Mouse (Mus musculus) bone marrow macrophage, adult 2 months (primary cell): ENCODE results near the gene Mical3. TPM values are rescaled to one million over a fixed set of nuclear protein-coding genes. Genes with fewer than 3 reads are reported as not detected.

Source experiments
- H3K27ac ChIP-seq: 2 replicates; pipeline ENCODE4 v1.5.1; 2012; ENCODE audit warnings: low read depth, low read length; ENCODE audit not compliant: insufficient read depth
- H3K4me1 ChIP-seq: 2 replicates; pipeline ENCODE4 v1.6.1; 2012; ENCODE audit warnings: low read length; ENCODE audit not compliant: control insufficient read depth, insufficient read depth
- H3K4me3 ChIP-seq: 2 replicates; pipeline ENCODE4 v1.5.1; 2012; ENCODE audit warnings: mild to moderate bottlenecking, low read length, moderate library complexity; ENCODE audit not compliant: insufficient read depth
- CTCF ChIP-seq: IDR thresholded peaks from 2 replicates; pipeline ENCODE4 v1.5.1; 2012; ENCODE audit warnings: low read depth, mild to moderate bottlenecking, low read length, moderate library complexity
- POLR2A ChIP-seq: IDR thresholded peaks from 2 replicates; pipeline ENCODE4 v1.6.1; 2012; ENCODE audit warnings: mild to moderate bottlenecking, low read depth, low read length, borderline replicate concordance
- polyA plus RNA-seq: library from polyadenylated mRNA; stranded (reverse); fragments of >200 nt; gene quantifications from 2 replicates; pipeline ENCODE4 v1.2.4, GENCODE M21; 2012; ENCODE audit not compliant: missing spikeins, insufficient read depth, insufficient read length

Mical3 gene
- polyA plus RNA-seq, 1 experiment, result 4.1 TPM

DNA sequence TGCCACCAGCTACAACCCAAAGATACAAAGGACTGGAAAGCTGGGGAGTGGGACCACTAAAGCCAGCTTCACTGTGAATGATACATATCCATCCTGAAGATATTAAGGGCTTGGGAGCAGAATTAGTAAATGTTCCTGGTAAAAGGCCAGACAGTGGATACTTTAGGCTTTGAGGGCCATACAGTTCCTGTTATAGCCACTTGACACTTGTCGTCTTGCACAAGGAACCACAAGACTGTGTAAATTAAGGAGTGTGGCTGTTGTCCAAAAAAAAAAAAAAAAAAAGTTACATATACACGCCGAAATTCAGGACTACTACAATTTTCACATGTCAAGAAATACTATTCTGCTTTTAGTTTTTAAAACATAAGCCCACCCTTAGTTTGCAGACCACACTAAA, 17.6 kb upstream of the Mical3 start:
- no peak overlapping the region for H3K27ac ChIP-seq
- H3K4me3 ChIP-seq, result no peak overlapping the region
- H3K4me1 ChIP-seq, result peaks cover 9% of the 10 kb centered on the region
- TF ChIP-seq CTCF (no peak), POLR2A (no peak)

DNA sequence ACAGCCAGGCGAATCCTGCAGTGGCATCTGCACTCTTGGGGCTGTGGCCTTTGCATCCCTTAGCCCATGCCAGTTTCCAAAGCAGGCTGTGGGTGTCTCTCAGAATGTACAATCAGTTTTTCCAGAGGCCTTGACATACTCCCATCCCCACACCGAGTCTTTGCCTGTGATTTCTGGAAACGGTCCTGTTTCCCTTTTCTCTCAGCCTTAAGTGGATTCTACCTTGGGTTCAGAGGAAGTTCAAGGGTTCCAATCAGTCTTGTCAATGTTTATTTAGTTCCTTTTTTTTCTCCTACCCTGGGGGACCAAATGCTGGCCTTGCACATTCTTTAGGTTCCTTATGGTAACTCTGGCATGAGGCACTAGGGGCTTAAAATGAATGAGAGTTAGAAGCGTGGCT, 16.0 kb upstream of the Mical3 start:
- H3K4me3 ChIP-seq, result no peak overlapping the region
- peaks cover 9% of the 10 kb centered on the region for H3K4me1 ChIP-seq
- H3K27ac ChIP-seq, result no peak overlapping the region
- no peak for TF ChIP-seq CTCF
- no peak for TF ChIP-seq POLR2A

DNA sequence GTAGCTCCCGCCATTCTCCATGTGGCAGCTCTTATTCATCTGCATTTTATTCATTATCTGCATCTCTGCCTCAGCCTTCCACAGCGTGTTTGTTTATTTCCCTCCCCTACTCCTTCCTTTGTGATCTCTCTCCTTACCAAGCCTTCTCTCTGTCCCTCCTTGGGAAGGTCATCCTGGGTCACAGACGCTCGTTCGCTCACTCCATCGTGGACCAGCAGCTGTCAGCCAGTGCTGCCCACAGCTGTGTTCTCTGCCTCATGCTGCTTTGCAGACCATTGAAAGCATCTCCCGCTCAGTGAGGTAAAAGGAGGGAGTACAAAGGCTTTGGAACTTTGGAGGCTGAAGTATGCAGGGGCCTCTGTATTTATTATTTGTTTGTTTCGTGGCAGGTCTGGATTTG, 15.1 kb upstream of the Mical3 start:
- H3K27ac ChIP-seq, result no peak overlapping the region
- peaks cover 9% of the 10 kb centered on the region for H3K4me1 ChIP-seq
- H3K4me3 ChIP-seq, result no peak overlapping the region
- TF ChIP-seq POLR2A (no peak), CTCF (no peak)

DNA sequence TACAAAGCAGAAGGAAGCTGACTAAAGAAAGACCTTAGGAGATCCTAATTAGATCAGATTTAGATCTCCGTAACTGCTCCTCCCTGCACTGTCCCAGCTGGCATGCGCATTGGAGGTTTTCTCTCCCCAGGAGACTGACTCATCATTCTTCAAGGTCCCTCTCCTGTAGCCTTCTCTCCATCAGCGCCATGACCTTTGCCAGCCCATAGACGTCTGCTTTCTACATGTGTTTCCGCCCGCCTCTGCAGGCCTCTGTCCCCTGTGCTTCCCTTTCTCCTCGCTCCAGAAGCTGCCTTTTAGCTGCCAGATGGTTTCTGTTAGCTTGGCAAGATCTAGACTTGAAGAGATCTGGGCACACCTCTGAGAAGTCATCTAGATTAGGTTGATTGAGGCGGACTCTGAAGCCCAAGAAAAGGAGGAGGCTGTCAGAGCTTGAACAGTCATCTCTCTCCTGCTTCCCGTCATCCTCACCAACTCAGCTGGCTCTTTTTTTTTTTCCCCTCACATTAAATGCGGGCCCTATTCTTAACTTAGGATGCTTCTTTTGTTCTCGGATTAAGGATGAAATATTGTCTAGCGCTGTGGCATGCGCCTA, 14.3 kb upstream of the Mical3 start:
- no peak overlapping the region for H3K4me3 ChIP-seq
- no peak overlapping the region for H3K27ac ChIP-seq
- peaks cover 9% of the 10 kb centered on the region for H3K4me1 ChIP-seq
- TF ChIP-seq CTCF, result no peak
- TF ChIP-seq POLR2A, result no peak

DNA sequence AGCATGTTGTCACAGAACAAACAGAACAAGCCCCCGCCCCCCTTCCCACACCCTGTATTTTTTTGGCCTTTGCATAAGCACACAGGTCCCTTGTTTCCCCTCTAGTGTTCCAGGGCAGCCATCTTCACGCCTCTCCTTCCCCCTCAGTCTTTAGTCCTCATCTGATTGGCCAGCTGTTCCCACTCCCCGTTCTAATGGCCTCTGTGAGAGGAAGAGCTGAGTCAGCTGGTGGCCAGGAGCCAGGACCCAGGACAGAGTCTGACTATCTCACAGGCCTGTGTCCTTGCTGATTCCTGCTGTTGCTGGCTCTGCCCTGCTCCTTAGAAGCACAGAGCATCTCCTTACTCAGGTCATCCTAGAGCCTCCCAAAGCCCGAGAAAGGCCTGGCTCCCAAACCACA, 13.3 kb upstream of the Mical3 start:
- H3K4me3 ChIP-seq, result no peak overlapping the region
- TF ChIP-seq CTCF (no peak), POLR2A (no peak)
- peaks cover 9% of the 10 kb centered on the region for H3K4me1 ChIP-seq
- H3K27ac ChIP-seq, result no peak overlapping the region

DNA sequence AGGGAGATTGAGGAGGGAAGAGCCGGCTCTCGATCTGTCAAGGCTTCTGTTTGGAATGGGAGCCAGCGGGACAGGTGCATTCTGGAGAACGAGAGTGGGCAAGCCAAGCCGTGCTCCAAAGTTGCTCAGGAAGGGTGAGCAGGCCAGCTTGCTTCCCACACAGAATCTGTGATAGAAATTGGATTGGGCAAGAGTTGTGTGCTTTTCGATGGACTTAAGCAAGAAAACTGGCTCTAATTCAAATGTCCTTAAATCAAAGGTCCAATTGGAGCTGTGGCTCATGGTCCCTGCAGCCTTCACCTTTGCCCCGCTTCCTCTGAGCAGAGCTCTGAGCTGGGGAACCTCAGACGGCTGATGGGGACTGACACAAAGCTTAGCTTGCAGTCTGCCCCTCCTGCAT, 12.6 kb upstream of the Mical3 start:
- no peak overlapping the region for H3K27ac ChIP-seq

DNA sequence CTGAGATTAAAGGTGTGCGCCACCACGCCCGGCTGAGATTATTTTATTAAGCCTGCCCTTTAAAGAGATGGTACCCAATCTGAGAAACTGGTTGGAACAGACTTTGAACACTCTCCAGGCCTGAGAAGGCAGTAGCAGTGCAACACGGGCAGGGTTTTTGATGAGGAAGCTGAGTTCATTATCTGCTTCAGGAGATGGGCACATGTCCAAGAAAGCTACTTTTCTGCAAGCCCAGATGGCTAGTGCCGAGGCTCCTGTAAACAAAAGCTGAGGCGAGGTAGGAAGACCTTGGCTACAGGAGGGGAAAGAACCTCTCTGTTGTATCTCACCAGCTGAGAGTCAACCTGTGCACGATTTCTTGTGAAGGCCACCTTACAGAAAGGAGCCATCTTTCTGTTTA, 11.5 kb upstream of the Mical3 start:
- Histone ChIP-seq H3K27ac (no peak overlapping the region), H3K4me1 (peaks cover 7% of the 10 kb centered on the region), H3K4me3 (no peak overlapping the region)
- TF ChIP-seq CTCF (no peak), POLR2A (no peak)

More for the DNA sequence above, 12.6 kb upstream of the Mical3 start:
- no peak overlapping the region for H3K4me3 ChIP-seq
- no peak for TF ChIP-seq POLR2A
- no peak for TF ChIP-seq CTCF
- H3K4me1 ChIP-seq, result peaks cover 9% of the 10 kb centered on the region

DNA sequence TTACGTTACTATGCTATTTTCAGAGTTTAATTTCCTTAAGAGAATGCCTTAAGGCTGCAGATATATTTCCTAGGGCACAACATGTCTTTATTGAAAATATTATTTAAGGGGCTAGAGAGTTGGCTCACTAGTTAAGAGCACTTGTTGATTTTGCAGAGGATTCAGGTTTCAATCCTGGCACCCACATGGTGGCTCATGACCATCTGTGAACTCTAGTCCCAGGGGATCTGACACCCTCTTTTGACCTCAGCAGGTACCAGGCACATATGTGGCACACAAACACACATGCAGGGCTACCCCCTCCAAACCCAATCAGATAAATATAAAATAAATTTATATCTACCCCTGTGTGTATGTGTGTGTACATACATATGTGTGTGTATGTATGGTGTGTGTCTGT, 8.5 kb upstream of the Mical3 start:
- Histone ChIP-seq H3K4me3 (no peak overlapping the region), H3K27ac (no peak overlapping the region), H3K4me1 (0 out of 2 replicates have a peak, but pooled peaks cover 5% of the 10 kb centered on the region)
- TF ChIP-seq CTCF (no peak), POLR2A (no peak)

DNA sequence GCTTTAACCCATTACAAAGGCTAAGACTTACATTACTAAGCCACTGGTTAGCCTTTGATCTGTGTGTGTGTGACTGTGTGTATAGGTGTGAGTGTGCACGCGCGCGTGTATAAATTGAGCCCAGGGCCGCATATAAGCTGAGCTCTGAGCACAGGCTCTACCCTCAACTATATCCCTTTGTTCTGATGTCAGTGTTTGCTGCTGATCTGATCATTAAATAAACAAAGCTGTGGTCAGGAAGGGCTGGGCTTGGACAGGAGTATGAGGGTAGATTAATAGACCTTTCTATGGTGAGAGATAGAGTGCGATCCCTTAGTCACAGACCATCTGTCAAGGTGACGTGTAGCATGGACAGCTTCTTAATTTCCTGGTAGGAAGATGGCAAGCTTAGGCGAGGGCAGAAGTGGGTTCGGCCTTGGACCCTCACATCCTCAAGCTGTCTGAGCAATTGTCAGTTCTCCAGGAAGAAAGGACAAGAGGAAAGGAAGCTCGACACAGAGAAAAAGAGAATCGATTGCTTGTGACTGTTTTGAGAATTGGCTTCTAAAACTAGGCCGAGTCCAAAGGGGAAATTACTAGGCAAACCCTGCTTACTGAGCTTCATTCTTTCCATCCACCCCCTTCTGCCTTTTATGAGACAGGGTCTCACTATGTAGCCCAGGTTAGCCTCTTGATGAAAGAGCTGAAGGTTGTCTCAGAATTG, 7.7 kb upstream of the Mical3 start:
- 0 out of 2 replicates have a peak, but pooled peaks cover 2% of the 10 kb centered on the region for H3K4me1 ChIP-seq
- H3K27ac ChIP-seq, result no peak overlapping the region
- TF ChIP-seq CTCF (no peak), POLR2A (no peak)
- H3K4me3 ChIP-seq, result no peak overlapping the region

DNA sequence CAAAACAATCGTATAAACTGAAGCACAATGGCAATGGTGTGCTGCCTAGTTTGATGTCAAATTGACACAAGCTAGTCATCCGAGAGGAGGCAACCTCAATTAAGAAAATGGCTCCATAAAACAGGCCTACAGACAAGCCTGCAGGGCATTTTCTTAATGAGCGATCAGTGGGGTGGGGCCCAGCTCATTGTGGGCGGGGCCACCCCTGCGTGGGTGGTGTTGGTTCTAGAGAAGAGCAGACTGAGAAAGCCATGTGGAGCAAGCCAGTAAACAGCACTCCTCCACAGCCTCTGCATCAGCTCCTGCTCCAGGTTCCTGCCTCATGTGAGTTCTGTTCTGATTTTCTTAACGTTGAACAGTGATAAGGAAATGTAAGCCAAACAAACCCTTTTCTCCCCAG, 6.4 kb upstream of the Mical3 start:
- no peak overlapping the region for H3K4me3 ChIP-seq
- H3K4me1 ChIP-seq, result 0 out of 2 replicates have a peak, but pooled peaks cover 2% of the 10 kb centered on the region
- no peak overlapping the region for H3K27ac ChIP-seq
- TF ChIP-seq POLR2A (no peak), CTCF (no peak)

DNA sequence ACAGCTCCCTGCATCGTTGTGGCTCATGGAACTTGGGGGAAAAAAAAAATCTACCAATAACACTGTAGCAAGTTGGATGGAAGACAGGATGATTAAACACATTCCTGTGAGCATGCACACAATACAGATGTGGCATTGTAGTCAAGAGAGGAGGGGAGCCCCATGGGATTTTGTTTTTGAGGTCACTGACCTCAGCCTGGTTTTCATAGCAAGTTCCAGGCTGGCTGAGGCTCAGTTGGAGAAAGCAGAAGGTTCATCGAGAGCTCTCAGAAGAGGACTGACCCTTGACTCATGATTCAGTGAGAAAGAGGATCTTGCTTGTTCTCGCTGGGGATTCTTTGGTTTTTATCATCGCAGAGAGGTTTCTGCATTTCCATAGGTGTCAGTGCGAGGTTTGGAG, 4.1 kb upstream of the Mical3 start:
- Histone ChIP-seq H3K27ac (no peak overlapping the region), H3K4me3 (no peak overlapping the region), H3K4me1 (0 out of 2 replicates have a peak, but pooled peaks cover 2% of the 10 kb centered on the region)
- TF ChIP-seq CTCF (no peak), POLR2A (no peak)

DNA sequence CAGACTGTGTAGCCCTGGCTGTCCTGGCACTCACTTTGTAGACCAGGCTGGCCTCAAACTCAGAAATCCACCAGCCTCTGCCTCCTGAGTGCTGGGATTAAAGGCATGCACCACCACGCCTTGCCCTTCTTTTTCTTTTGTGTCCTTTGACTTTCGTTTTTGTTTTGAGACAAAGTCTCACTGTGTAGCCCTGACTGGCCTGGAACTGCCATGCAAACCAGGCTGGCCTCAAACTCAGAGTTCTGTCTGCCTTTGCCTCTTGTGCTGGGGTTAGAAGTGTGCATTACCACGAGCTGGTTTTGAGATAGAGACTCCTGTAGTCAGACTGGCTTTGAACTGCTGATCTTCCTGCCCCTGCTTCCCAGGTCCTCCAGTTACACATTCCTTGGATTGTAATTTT, 3.5 kb upstream of the Mical3 start:
- no peak for TF ChIP-seq POLR2A
- no peak for TF ChIP-seq CTCF
- H3K27ac ChIP-seq, result no peak overlapping the region
- no peak overlapping the region for H3K4me3 ChIP-seq
- 0 out of 2 replicates have a peak, but pooled peaks cover 2% of the 10 kb centered on the region for H3K4me1 ChIP-seq
